Mouse (Mus musculus) kidney, adult 2 months (tissue): ENCODE measurements around the gene Nat8f2. TPM values are rescaled to one million over a fixed set of nuclear protein-coding genes. Genes with fewer than 3 reads are reported as not detected.
"Not testable (repeated sequence)": the region's sequence is repeated elsewhere in the genome, so short reads cannot be mapped to it uniquely, and the experiment has no call there.

Source experiments
- DNase-seq: peaks from one replicate; pipeline ENCODE4 v3.0.0; 2021
- H3K27ac ChIP-seq: fragments of 200-500 bp; 2 replicates; pipeline ENCODE4 v1.5.1; 2012; ENCODE audit warnings: low read depth, low read length, control low read depth, inconsistent platforms; ENCODE audit not compliant: insufficient read depth
- H3K27me3 ChIP-seq: fragments of 200-500 bp; replicated peaks from 2 replicates; pipeline ENCODE4 v1.6.1; 2012; ENCODE audit warnings: mild to moderate bottlenecking, moderate library complexity, low read length, inconsistent platforms; ENCODE audit not compliant: control insufficient read depth, insufficient read depth
- H3K36me3 ChIP-seq: fragments of 200-500 bp; 2 replicates; pipeline ENCODE4 v1.6.1; 2012; ENCODE audit warnings: mild to moderate bottlenecking, moderate library complexity, low read length, inconsistent platforms; ENCODE audit not compliant: control insufficient read depth, insufficient read depth
- H3K4me1 ChIP-seq: fragments of 200-500 bp; 2 replicates; pipeline ENCODE4 v1.6.1; 2011; ENCODE audit warnings: low read length; ENCODE audit not compliant: control insufficient read depth, insufficient read depth
- H3K4me3 ChIP-seq: fragments of 200-500 bp; 2 replicates; pipeline ENCODE4 v1.5.1; 2011; ENCODE audit warnings: mild to moderate bottlenecking, low read depth, low read length, control low read depth; ENCODE audit not compliant: insufficient read depth
- CTCF ChIP-seq: fragments of 200-500 bp; conservative IDR thresholded peaks from 2 replicates; pipeline ENCODE4 v1.5.1; 2011; ENCODE audit warnings: low read depth, mild to moderate bottlenecking, control low read depth, low read length, moderate library complexity, mixed read lengths; ENCODE audit not compliant: insufficient read depth, insufficient read length
- POLR2A ChIP-seq: fragments of 200-500 bp; IDR thresholded peaks from one replicate; pipeline ENCODE4 v1.6.1; 2011; ENCODE audit warnings: low read depth, low read length, control low read depth
- WGBS: fragments of 180-500 bp; shearing (Covaris S2); methylation state at CpG from one replicate; pipeline ENCODE4 v1.1.7; 2018; 5-methylcytosine and 5-hydroxymethylcytosine counted together
- polyA plus RNA-seq: library from polyadenylated mRNA; depleted of rRNA; stranded (reverse); fragments of >200 nt; gene quantifications from 2 replicates; pipeline ENCODE4 v1.2.3, GENCODE M21; 2012

Gene Nat8f2
- polyA plus RNA-seq, 1 experiment, result 5.7 TPM

DNA sequence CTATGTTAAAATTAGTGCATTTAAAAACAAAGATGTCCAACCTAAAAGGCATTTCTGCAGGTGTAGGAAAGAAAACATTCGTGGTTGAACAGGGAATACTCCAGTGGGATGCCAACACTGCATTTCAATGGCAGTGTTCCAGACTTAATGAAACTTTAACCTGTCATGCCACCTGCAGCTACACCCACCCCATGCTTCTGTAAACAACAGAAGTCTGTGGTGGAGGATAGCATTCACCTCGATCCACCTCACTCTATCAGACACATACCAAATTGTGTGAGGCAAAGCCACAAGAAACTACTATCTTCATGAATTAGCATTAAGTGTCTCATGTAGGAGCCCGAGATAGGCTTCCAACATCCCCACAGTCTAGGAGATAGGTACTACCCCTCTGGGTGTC is 39.4 kb upstream of the Nat8f2 start:
- TF ChIP-seq CTCF (no peak), POLR2A (no peak)
- 39% methylated on average over 3 of the region's 3 CpGs for WGBS

DNA sequence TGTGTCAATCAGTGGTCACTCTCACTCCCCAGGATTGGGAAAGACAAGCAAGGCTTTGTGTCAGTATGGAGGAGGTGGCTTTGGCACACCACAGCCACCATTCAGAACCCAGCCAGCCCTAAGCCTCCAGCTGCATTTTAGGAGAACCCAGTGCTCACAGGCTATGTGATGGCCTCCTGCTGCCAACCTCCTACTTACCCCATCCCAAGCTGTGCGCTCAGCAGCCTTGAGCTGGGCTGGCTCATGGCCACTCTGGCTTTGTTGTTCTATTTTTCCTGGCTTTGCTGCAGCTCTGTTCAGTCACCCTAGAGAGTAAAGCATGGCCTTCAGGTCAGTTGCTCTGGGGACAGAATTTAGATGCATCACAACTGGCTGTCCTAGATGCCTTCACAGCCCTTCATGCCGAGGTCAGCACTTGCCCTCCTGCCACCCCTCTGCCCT is 38.0 kb upstream of the Nat8f2 start:
- not testable (repeated sequence) for H3K27ac ChIP-seq
- 59% methylated on average over 2 of the region's 2 CpGs for WGBS
- DNase-seq, result peak; percentile 66

More for the DNA sequence above, 39.4 kb upstream of the Nat8f2 start:
- Histone ChIP-seq H3K36me3 (peaks cover 3% of the 10 kb centered on the region; the same call in 1 of the 2 replicates), H3K4me1 (peaks cover 18% of the 10 kb centered on the region; the same call in 1 of the 2 replicates), H3K4me3 (no peak overlapping the region), H3K27ac (peak overlapping the region; percentile 66; the same call in 1 of the 2 replicates), H3K27me3 (no peaks in the 10 kb centered on the region)
- DNase-seq, result peak; percentile 86

DNA sequence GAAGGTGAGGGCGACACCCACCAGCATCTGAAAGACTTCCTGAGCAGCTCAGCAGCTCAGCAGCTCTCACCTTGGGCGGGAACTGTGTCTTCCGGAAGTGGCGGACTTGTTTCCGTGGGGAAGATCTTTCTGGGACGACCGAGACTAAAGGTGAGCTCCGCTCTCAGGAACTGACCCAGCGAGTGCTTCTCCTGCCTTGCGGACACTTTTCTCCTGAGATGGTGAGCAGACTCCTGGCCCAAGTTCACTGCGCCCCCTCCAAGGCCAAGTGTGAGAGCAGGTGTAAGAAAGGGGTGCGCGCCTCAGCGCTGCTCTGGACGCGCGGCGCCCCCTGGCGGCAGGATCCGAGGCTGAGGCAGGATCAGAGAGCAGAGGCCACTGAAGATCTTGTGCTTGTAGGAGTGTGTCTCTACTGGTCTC is 35.7 kb upstream of the Nat8f2 start, which contains the start of gene Nat8f4:
Gene Nat8f4 (minus strand): TSS at position 243 of the 420 bp plus-strand sequence.
- H3K27me3 ChIP-seq, H3K36me3 ChIP-seq: not testable (repeated sequence)
- WGBS, result 17% methylated on average over 20 of the region's 20 CpGs
- H3K4me3 ChIP-seq, result peak within 1 kb of the TSS; percentile 82
- DNase-seq, result peak; percentile 89
- H3K27ac ChIP-seq, result peak within 1 kb of the TSS; percentile 90
- peaks cover 11% of the 10 kb centered on the region; the same call in 1 of the 2 replicates for H3K4me1 ChIP-seq
- peak; percentile 65 for TF ChIP-seq CTCF

More for the DNA sequence above, 38.0 kb upstream of the Nat8f2 start:
- not testable (repeated sequence) for H3K36me3 ChIP-seq, H3K4me3 ChIP-seq, H3K27me3 ChIP-seq
- H3K4me1 ChIP-seq, result peaks cover 20% of the 10 kb centered on the region; the same call in 1 of the 2 replicates

DNA sequence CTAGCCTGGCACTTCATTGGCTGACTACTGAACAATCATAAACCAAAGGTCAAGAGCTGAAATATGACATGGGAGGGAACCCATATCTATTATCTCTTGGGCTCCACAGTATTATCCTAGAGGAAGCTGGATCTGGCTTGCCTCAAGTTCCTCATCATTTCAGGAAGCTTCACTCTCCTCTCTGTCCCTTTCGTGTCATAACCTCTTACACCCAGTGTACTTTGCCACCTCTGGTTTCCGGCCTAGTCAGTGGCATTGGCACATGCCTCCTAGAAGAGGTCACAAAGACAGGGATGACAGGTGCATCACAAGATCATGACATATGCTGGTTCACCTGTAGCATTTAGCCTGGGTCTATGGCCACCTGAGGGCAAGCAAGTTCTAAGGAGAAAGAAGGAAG is 33.3 kb upstream of the Nat8f2 start:
- TF ChIP-seq CTCF (no peak), POLR2A (no peak)
- Histone ChIP-seq H3K36me3 (no peaks in the 10 kb centered on the region), H3K27me3 (no peaks in the 10 kb centered on the region), H3K4me3 (no peak overlapping the region), H3K4me1 (0 out of 2 replicates have a peak, but pooled peaks cover 6% of the 10 kb centered on the region), H3K27ac (no peak overlapping the region)
- WGBS, result 85% methylated on average over 2 of the region's 2 CpGs
- DNase-seq, result no peak

DNA sequence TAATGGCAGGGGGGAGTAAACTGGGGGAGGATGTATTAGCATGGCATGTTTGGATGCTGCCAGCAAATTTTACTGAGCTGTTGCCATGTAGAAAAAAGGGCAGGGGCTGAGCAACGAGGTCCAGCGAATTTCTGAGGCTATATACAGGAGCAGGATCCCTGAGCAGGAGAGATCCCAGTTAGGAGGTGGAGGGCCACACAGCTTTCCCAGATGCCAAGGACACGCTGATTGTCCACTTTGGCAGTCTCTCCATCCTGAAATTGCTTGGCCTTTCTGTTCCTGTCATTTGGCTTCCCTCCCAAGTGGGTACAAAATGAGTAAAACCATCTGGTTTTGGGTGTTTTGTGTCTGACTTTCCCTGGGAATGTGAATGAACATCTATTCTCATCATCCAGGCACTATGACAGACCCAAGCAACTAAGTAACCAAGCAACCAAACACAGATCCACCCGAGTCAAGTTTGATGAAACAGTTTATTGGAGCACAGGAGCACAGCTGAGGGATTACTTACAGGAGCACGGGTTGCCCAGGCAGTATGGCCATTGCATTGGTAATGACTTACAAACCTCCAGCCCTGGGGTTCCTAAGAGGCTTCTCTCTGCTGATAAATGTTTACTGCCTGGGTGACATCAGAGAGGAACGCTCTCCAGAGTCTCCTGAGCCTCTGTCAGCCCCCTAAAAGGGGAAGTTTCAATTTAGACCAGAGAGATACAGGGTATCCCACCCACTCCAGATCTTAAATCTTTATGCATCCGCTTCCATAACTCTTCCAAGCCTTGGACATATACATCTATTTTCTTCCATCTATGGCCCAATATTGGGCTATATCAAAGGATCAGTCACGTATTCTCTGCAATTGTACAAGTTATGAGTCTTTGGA is 29.9 kb upstream of the Nat8f2 start:
- not testable (repeated sequence) for H3K4me3 ChIP-seq, H3K36me3 ChIP-seq, H3K4me1 ChIP-seq, H3K27me3 ChIP-seq, H3K27ac ChIP-seq, DNase-seq
- 82% methylated on average over 7 of the region's 8 CpGs for WGBS

DNA sequence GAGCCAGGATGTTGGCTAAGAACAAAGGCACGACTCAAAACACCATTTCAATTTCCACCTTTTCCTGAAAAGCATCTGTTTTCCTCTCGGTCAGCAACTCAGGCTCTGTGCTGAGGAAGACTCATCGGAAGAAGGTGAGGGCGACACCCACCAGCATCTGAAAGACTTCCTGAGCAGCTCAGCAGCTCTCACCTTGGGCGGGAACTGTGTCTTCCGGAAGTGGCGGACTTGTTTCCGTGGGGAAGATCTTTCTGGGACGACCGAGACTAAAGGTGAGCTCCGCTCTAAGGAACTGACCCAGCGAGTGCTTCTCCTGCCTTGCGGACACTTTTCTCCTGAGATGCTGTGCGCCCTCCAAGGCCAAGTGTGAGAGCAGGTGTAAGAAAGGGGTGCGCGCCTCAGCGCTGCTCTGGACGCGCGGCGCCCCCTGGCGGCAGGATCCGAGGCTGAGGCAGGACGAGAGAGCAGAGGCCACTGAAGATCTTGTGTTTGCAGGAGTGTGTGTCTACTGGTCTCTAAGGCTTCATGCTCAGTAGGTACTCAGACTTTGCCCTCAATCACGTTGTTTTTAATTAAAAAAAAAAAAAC is 26.2 kb upstream of the Nat8f2 start:
- H3K36me3 ChIP-seq, H3K4me1 ChIP-seq, H3K27me3 ChIP-seq, H3K27ac ChIP-seq, H3K4me3 ChIP-seq: not testable (repeated sequence)
- 62% methylated on average over 25 of the region's 25 CpGs for WGBS
- DNase-seq, result peak; percentile 56
- peak; percentile 68 for TF ChIP-seq CTCF

DNA sequence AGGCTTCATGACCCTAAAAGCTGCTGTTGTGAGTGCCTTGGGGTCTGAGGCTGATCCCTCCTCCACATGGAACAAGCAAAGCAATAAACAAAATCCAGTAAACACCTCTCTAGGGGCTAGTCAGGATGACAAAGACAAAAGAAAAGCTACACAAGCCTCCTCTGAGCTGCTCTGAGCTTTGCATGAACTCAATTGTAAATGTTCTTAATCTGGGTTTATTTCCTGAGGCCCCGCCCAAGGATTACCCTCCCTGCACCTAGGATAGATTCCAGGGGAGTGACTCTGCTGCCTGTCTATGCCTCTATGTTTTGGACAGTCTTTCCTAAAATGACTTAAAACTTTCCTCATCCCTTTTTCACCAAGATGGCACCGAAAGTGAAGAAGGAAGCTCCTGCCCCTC is 20.0 kb upstream of the Nat8f2 start:
- TF ChIP-seq CTCF (no peak), POLR2A (no peak)
- Histone ChIP-seq H3K4me3 (no peak overlapping the region), H3K27ac (no peak overlapping the region), H3K4me1 (no peaks in the 10 kb centered on the region), H3K36me3 (no peaks in the 10 kb centered on the region), H3K27me3 (no peaks in the 10 kb centered on the region)
- no peak for DNase-seq
- 94% methylated on average over 2 of the region's 2 CpGs for WGBS
